Mouse (Mus musculus): Measurements from ENCODE around the gene Pdgfb. TPM values are rescaled to one million over a fixed set of nuclear protein-coding genes. Genes with fewer than 3 reads are reported as not detected.

Gene Pdgfb
- total and polyA plus RNA-seq, 3 experiments: 0.23 to 0.72 TPM; not detected in 1

- DNase-seq (ENCODE audit: low read depth, low spot score): no peak
- H3K79me2 ChIP-seq (ENCODE audit: control insufficient read depth, insufficient read depth, low read length, poor library complexity): no peaks in the 10 kb centered on the region
- H3K4me1 ChIP-seq (ENCODE audit: control insufficient read depth in 1 of 2, insufficient read depth in 2 of 2, low read length in 2 of 2): peaks cover 10 to 21% of the 10 kb centered on the region in 2 experiments
- H3K4me3 ChIP-seq (ENCODE audit: control insufficient read depth in 1 of 2, insufficient read depth in 1 of 2, low read depth in 2 of 2, low read length in 2 of 2): no peak overlapping the region
- TF ChIP-seq GATA1 (IDR thresholded peaks at IDR 0.05; ENCODE audit: low read depth, low read length) (no peak), ZNF384 (IDR thresholded peaks at IDR 0.05; ENCODE audit: low read depth, low read length) (no peak), MEF2A (IDR thresholded peaks at IDR 0.05; ENCODE audit: extremely low read depth, insufficient replicate concordance, low read depth, low read length, poor library complexity, severe bottlenecking) (no peak), JUND (IDR thresholded peaks at IDR 0.05; ENCODE audit: low read depth, low read length) (no peak), CHD2 (IDR thresholded peaks at IDR 0.05; ENCODE audit: low read length) (no peak), RCOR1 (IDR thresholded peaks at IDR 0.05; ENCODE audit: low read depth, low read length) (no peak), HCFC1 (IDR thresholded peaks at IDR 0.05; ENCODE audit: low read depth, low read length) (no peak), USF1 (IDR thresholded peaks at IDR 0.05; ENCODE audit: low read depth, low read length) (no peak), ETS1 (IDR thresholded peaks at IDR 0.05; ENCODE audit: low read depth, low read length) (no peak)
- no peaks in the 10 kb centered on the region for H3K9me3 ChIP-seq (replicated peaks; ENCODE audit: insufficient read depth, low read length)
- H3K9ac ChIP-seq (ENCODE audit: control insufficient read depth, low read depth, low read length, poor library complexity, severe bottlenecking): no peak overlapping the region
- H3K36me3 ChIP-seq (ENCODE audit: control insufficient read depth in 1 of 2, insufficient read depth in 2 of 2, low read length in 2 of 2): peaks cover 0 to 16% of the 10 kb centered on the region in 2 experiments; a peak in 2 of 4 replicates
- H3K27me3 ChIP-seq (ENCODE audit: control insufficient read depth in 1 of 2, insufficient read depth in 2 of 2, low read length in 2 of 2): no peaks in the 10 kb centered on the region
- no peak overlapping the region for H3K27ac ChIP-seq (ENCODE audit: control insufficient read depth, low read depth, low read length)
These were observed 35.3 kb upstream of the Pdgfb start for GRCm38 (mm10) chr15:80050093-80050492.

GRCm38 (mm10) chr15:80047973-80048372 lies 33.2 kb upstream of the Pdgfb start:
- Histone ChIP-seq H3K9ac (ENCODE audit: control insufficient read depth, low read depth, low read length, poor library complexity, severe bottlenecking) (no peak overlapping the region), H3K27me3 (ENCODE audit: control insufficient read depth in 1 of 2, insufficient read depth in 2 of 2, low read length in 2 of 2) (no peaks in the 10 kb centered on the region), H3K36me3 (ENCODE audit: control insufficient read depth in 1 of 2, insufficient read depth in 2 of 2, low read length in 2 of 2) (peaks cover 0 to 16% of the 10 kb centered on the region in 2 experiments; a peak in 2 of 4 replicates), H3K9me3 (replicated peaks; ENCODE audit: insufficient read depth, low read length) (no peaks in the 10 kb centered on the region), H3K4me1 (ENCODE audit: control insufficient read depth in 1 of 2, insufficient read depth in 2 of 2, low read length in 2 of 2) (peaks cover 10 to 21% of the 10 kb centered on the region in 2 experiments), H3K27ac (ENCODE audit: control insufficient read depth, low read depth, low read length) (no peak overlapping the region), H3K79me2 (ENCODE audit: control insufficient read depth, insufficient read depth, low read length, poor library complexity) (no peaks in the 10 kb centered on the region), H3K4me3 (ENCODE audit: control insufficient read depth in 1 of 2, insufficient read depth in 1 of 2, low read depth in 2 of 2, low read length in 2 of 2) (no peak overlapping the region; a peak in 1 of 4 replicates)
- no peak for DNase-seq (ENCODE audit: low read depth, low spot score)
- TF ChIP-seq ZC3H11A (IDR thresholded peaks at IDR 0.05; ENCODE audit: low read depth, low read length): no peak
- no peak for TF ChIP-seq TBP (IDR thresholded peaks at IDR 0.05; ENCODE audit: low read depth, low read length)
- TF ChIP-seq E2F4 (IDR thresholded peaks at IDR 0.05; ENCODE audit: borderline replicate concordance, low read depth, low read length): peak; percentile 62; the same call in 1 of the 2 replicates
- no peak for TF ChIP-seq USF2 (IDR thresholded peaks at IDR 0.05; ENCODE audit: borderline replicate concordance in 1 of 2, insufficient read depth in 1 of 2, low read depth in 1 of 2, low read length in 2 of 2)
- no peak for TF ChIP-seq NELFE (IDR thresholded peaks at IDR 0.05; ENCODE audit: low read depth, low read length)
- peak; percentile 37 to 69; a peak in 3 of 4 replicates for TF ChIP-seq EP300 (IDR thresholded peaks at IDR 0.05; ENCODE audit: low read depth in 1 of 2, low read length in 2 of 2)
- TF ChIP-seq NRF1 (IDR thresholded peaks at IDR 0.05; ENCODE audit: insufficient read depth, low read depth, low read length, poor library complexity, severe bottlenecking): no peak
- no peak for TF ChIP-seq ELF1 (IDR thresholded peaks at IDR 0.05; ENCODE audit: low read depth, low read length)
- TF ChIP-seq GATA1 (IDR thresholded peaks at IDR 0.05; ENCODE audit: low read depth, low read length): peak; percentile 60
- TF ChIP-seq JUND (IDR thresholded peaks at IDR 0.05; ENCODE audit: low read depth, low read length): no peak
- TF ChIP-seq POLR2A (IDR thresholded peaks at IDR 0.05; ENCODE audit: control insufficient read depth in 1 of 2, insufficient read depth in 1 of 2, low read depth in 1 of 2, low read length in 2 of 2, poor library complexity in 1 of 2): no peak
- TF ChIP-seq CTCF (IDR thresholded peaks at IDR 0.05 in 2 of 3, conservative IDR thresholded peaks at IDR 0.05 in 1 of 3; ENCODE audit: control insufficient read depth in 1 of 3, insufficient read depth in 1 of 3, low read depth in 2 of 3, low read length in 3 of 3, poor library complexity in 1 of 3, severe bottlenecking in 1 of 3): no peak
- no peak for TF ChIP-seq UBTF (IDR thresholded peaks at IDR 0.05; ENCODE audit: borderline replicate concordance, insufficient read depth, low read depth, low read length)
- no peak for TF ChIP-seq ZNF384 (IDR thresholded peaks at IDR 0.05; ENCODE audit: low read depth, low read length)
- TF ChIP-seq KAT2A (conservative IDR thresholded peaks at IDR 0.05; ENCODE audit: low read depth, low read length): no peak
- TF ChIP-seq POLR2AphosphoS2 (IDR thresholded peaks at IDR 0.05; ENCODE audit: low read length): no peak
- no peak for TF ChIP-seq BHLHE40 (IDR thresholded peaks at IDR 0.05; ENCODE audit: borderline replicate concordance, low read depth, low read length)
- no peak for TF ChIP-seq MEF2A (IDR thresholded peaks at IDR 0.05; ENCODE audit: extremely low read depth, insufficient replicate concordance, low read depth, low read length, poor library complexity, severe bottlenecking)
- TF ChIP-seq ETS1 (IDR thresholded peaks at IDR 0.05; ENCODE audit: low read depth, low read length): no peak
- no peak for TF ChIP-seq ZKSCAN1 (IDR thresholded peaks at IDR 0.05; ENCODE audit: low read depth, low read length)
- TF ChIP-seq USF1 (IDR thresholded peaks at IDR 0.05; ENCODE audit: low read depth, low read length): no peak
- no peak for TF ChIP-seq CHD2 (IDR thresholded peaks at IDR 0.05; ENCODE audit: low read length)
- peak; percentile 78 for TF ChIP-seq RCOR1 (IDR thresholded peaks at IDR 0.05; ENCODE audit: low read depth, low read length)
- TF ChIP-seq MXI1 (IDR thresholded peaks at IDR 0.05; ENCODE audit: low read depth, low read length): no peak
- TF ChIP-seq MAZ (IDR thresholded peaks at IDR 0.05; ENCODE audit: low read depth, low read length): 0 out of 2 replicates have a peak, but pooled peaks have one; percentile 41
- TF ChIP-seq MYC (IDR thresholded peaks at IDR 0.05; ENCODE audit: low read depth, low read length): no peak
- TF ChIP-seq TAL1 (IDR thresholded peaks at IDR 0.05; ENCODE audit: low read length): no peak
- no peak for TF ChIP-seq MYB (IDR thresholded peaks at IDR 0.05; ENCODE audit: low read depth, low read length)
- no peak for TF ChIP-seq MAX (IDR thresholded peaks at IDR 0.05; ENCODE audit: low read length)

All from MEL (cell line).